Mouse (Mus musculus): ENCODE results near the gene Sox6.
A peak's percentile ranks its signal among the peaks of the same experiment; 100 is the strongest.

The Sox6 gene

GRCm38 (mm10) chr7:115500170-115500569 lies 538.4 kb downstream of the Sox6 start:
- DNase-seq (ENCODE audit: low read depth, low spot score): no peak

- no peak for DNase-seq (ENCODE audit: low read depth, low spot score)
Measured at GRCm38 (mm10) chr7:115491721-115492120, 546.9 kb downstream of the Sox6 start.

GRCm38 (mm10) chr7:115489608-115490007 lies 549.0 kb downstream of the Sox6 start:
- DNase-seq (ENCODE audit: low read depth, low spot score): no peak

- no peak for DNase-seq (ENCODE audit: low read depth, low spot score)
Measured at GRCm38 (mm10) chr7:115486431-115486830, 552.2 kb downstream of the Sox6 start.

GRCm38 (mm10) chr7:115485664-115486409 lies 552.8 kb downstream of the Sox6 start:
- no peak for DNase-seq (ENCODE audit: low read depth, low spot score)

GRCm38 (mm10) chr7:115477763-115478162 lies 560.8 kb downstream of the Sox6 start:
- DNase-seq (ENCODE audit: low read depth, low spot score): no peak

- DNase-seq (ENCODE audit: low read depth, low spot score): no peak
Measured at GRCm38 (mm10) chr7:115476881-115477665, 561.5 kb downstream of the Sox6 start.

- DNase-seq (ENCODE audit: low read depth, low spot score): no peak
Measured at GRCm38 (mm10) chr7:115475176-115475575, 563.4 kb downstream of the Sox6 start.

- no peak for DNase-seq (ENCODE audit: low read depth, low spot score)
Measured at GRCm38 (mm10) chr7:115474115-115474514, 564.5 kb downstream of the Sox6 start.

GRCm38 (mm10) chr7:115472850-115473249 lies 565.7 kb downstream of the Sox6 start:
- no peak for DNase-seq (ENCODE audit: low read depth, low spot score)

GRCm38 (mm10) chr7:115471521-115471920 lies 567.1 kb downstream of the Sox6 start:
- DNase-seq (ENCODE audit: low read depth, low spot score): peak; percentile 53

GRCm38 (mm10) chr7:115466811-115467210 lies 571.8 kb downstream of the Sox6 start:
- no peak for DNase-seq (ENCODE audit: low read depth, low spot score)

GRCm38 (mm10) chr7:115463367-115463766 lies 575.2 kb downstream of the Sox6 start:
- no peak for DNase-seq (ENCODE audit: low read depth, low spot score)

- DNase-seq (ENCODE audit: low read depth, low spot score): no peak
Measured at GRCm38 (mm10) chr7:115462276-115462675, 576.3 kb downstream of the Sox6 start.

- DNase-seq (ENCODE audit: low read depth, low spot score): no peak
Measured at GRCm38 (mm10) chr7:115454988-115455387, 583.6 kb downstream of the Sox6 start.

- DNase-seq (ENCODE audit: low read depth, low spot score): no peak
Measured at GRCm38 (mm10) chr7:115453713-115454073, 584.9 kb downstream of the Sox6 start.

- peak; percentile 88 for DNase-seq (ENCODE audit: low read depth, low spot score)
Measured at GRCm38 (mm10) chr7:115453042-115453712, 585.4 kb downstream of the Sox6 start.

GRCm38 (mm10) chr7:115450431-115451195 lies 588.0 kb downstream of the Sox6 start:
- DNase-seq (ENCODE audit: low read depth, low spot score): peak; percentile 54

- peak; percentile 25 for DNase-seq (ENCODE audit: low read depth, low spot score)
Measured at GRCm38 (mm10) chr7:115448403-115449025, 590.1 kb downstream of the Sox6 start.

GRCm38 (mm10) chr7:115447091-115447490 lies 591.5 kb downstream of the Sox6 start:
- no peak for DNase-seq (ENCODE audit: low read depth, low spot score)

GRCm38 (mm10) chr7:115446481-115447016 lies 592.0 kb downstream of the Sox6 start:
- no peak for DNase-seq (ENCODE audit: low read depth, low spot score)
